Mouse (Mus musculus) heart, embryonic 15.5 days (tissue): ENCODE measurements around the gene Cend1. TPM values are rescaled to one million over a fixed set of nuclear protein-coding genes. Genes with fewer than 3 reads are reported as not detected.

Source experiments
- ATAC-seq: fragments of 200-750 bp; cut with Nextera tagmentation; replicated peaks from 2 replicates; pipeline ENCODE4 v1.8.0; 2017; ENCODE audit warnings: low read depth, moderate TSS enrichment; ENCODE audit not compliant: insufficient number of reproducible peaks, insufficient read depth, low FRiP score
- H3K27ac ChIP-seq: fragments of 300-500 bp; sonication (generic); 2 replicates; pipeline ENCODE4 v1.5.1; 2015; ENCODE audit warnings: mild to moderate bottlenecking, inconsistent platforms
- H3K27me3 ChIP-seq: fragments of 300-500 bp; sonication (generic); 2 replicates; pipeline ENCODE4 v1.6.1; 2015; ENCODE audit warnings: inconsistent platforms
- H3K36me3 ChIP-seq: fragments of 300-500 bp; sonication (generic); 2 replicates; pipeline ENCODE4 v1.6.1; 2015; ENCODE audit warnings: mild to moderate bottlenecking, inconsistent platforms
- H3K4me1 ChIP-seq: fragments of 300-500 bp; sonication (generic); replicated peaks from 2 replicates; pipeline ENCODE4 v1.6.1; 2015; ENCODE audit warnings: inconsistent platforms
- H3K4me2 ChIP-seq: fragments of 300-500 bp; sonication (generic); 2 replicates; pipeline ENCODE4 v1.6.1; 2015; ENCODE audit warnings: inconsistent platforms, mild to moderate bottlenecking, moderate library complexity
- H3K4me3 ChIP-seq: fragments of 300-500 bp; sonication (generic); 2 replicates; pipeline ENCODE4 v1.5.1; 2015; ENCODE audit warnings: mild to moderate bottlenecking, inconsistent platforms
- H3K9ac ChIP-seq: fragments of 300-500 bp; sonication (generic); 2 replicates; pipeline ENCODE4 v1.6.1; 2015; ENCODE audit warnings: mild to moderate bottlenecking, inconsistent platforms
- H3K9me3 ChIP-seq: fragments of 300-500 bp; sonication (generic); replicated peaks from 2 replicates; pipeline ENCODE4 v1.6.1; 2016; ENCODE audit warnings: inconsistent platforms
- WGBS: fragments of 180-500 bp; shearing (Covaris S2); methylation state at CpG from one replicate; pipeline ENCODE4 v1.1.7; 2015; ENCODE audit warnings: mixed read lengths; 5-methylcytosine and 5-hydroxymethylcytosine counted together
- polyA plus RNA-seq: library from polyadenylated mRNA; unstranded; fragments of >200 nt; fragmentation: Nextera tagmentation; extraction: Ambion mirVana; gene quantifications from 2 replicates; pipeline ENCODE4 v1.2.1, GENCODE M21; 2015

Cend1 gene
- polyA plus RNA-seq, 1 experiment from 2014 or later, result 4.5 TPM

- Histone ChIP-seq H3K27me3 (peaks cover 5% of the 10 kb centered on the region; the same call in 1 of the 2 replicates), H3K4me2 (no peak overlapping the region), H3K36me3 (peaks cover 32% of the 10 kb centered on the region), H3K9me3 (no peaks in the 10 kb centered on the region), H3K9ac (no peak overlapping the region), H3K4me3 (no peak overlapping the region), H3K4me1 (peaks cover 57% of the 10 kb centered on the region), H3K27ac (no peak overlapping the region)
- ATAC-seq, result no peak
- 92% methylated on average over 10 of the region's 10 CpGs for WGBS
These were observed 41.3 kb upstream of the Cend1 start for GRCm38 (mm10) chr7:141470637-141470944.

- Histone ChIP-seq H3K4me1 (peaks cover 61% of the 10 kb centered on the region), H3K4me3 (no peak overlapping the region), H3K36me3 (peaks cover 32% of the 10 kb centered on the region), H3K27ac (peak overlapping the region; percentile 96; the same call in 1 of the 2 replicates), H3K4me2 (peak overlapping the region; percentile 91; the same call in 1 of the 2 replicates), H3K9ac (peak overlapping the region; percentile 21; the same call in 1 of the 2 replicates), H3K27me3 (peaks cover 9% of the 10 kb centered on the region), H3K9me3 (no peaks in the 10 kb centered on the region)
- WGBS, result 76% methylated on average over 18 of the region's 18 CpGs
- ATAC-seq, result no peak
These were observed 40.8 kb upstream of the Cend1 start for GRCm38 (mm10) chr7:141469901-141470636.

- peak overlapping the region; percentile 96 for H3K27ac ChIP-seq
- peaks cover 66% of the 10 kb centered on the region for H3K4me1 ChIP-seq
- peak overlapping the region; percentile 85 for H3K9ac ChIP-seq
- no peak for ATAC-seq
- peaks cover 16% of the 10 kb centered on the region for H3K27me3 ChIP-seq
- WGBS, result 83% methylated on average over 6 of the region's 6 CpGs
- peaks cover 32% of the 10 kb centered on the region for H3K36me3 ChIP-seq
- H3K4me3 ChIP-seq, result peak overlapping the region; percentile 69
- peak overlapping the region; percentile 91 for H3K4me2 ChIP-seq
- H3K9me3 ChIP-seq, result no peaks in the 10 kb centered on the region
These were observed 40.1 kb upstream of the Cend1 start for GRCm38 (mm10) chr7:141469352-141469751.

- Histone ChIP-seq H3K27ac (peak overlapping the region; percentile 96), H3K27me3 (peaks cover 22% of the 10 kb centered on the region), H3K4me2 (peak overlapping the region; percentile 91), H3K9ac (peak overlapping the region; percentile 85), H3K4me3 (peak overlapping the region; percentile 69), H3K4me1 (peaks cover 60% of the 10 kb centered on the region), H3K9me3 (no peaks in the 10 kb centered on the region), H3K36me3 (peaks cover 32% of the 10 kb centered on the region)
- ATAC-seq, result peak; percentile 57
- WGBS, result 2% methylated on average over 8 of the region's 8 CpGs
These were observed 39.4 kb upstream of the Cend1 start for GRCm38 (mm10) chr7:141468522-141469211.

GRCm38 (mm10) chr7:141468164-141468521 is 38.9 kb upstream of the Cend1 start:
- ATAC-seq, result no peak
- peak overlapping the region; percentile 91 for H3K4me2 ChIP-seq
- peak overlapping the region; percentile 96 for H3K27ac ChIP-seq
- H3K4me1 ChIP-seq, result peaks cover 59% of the 10 kb centered on the region
- peak overlapping the region; percentile 85 for H3K9ac ChIP-seq
- H3K4me3 ChIP-seq, result peak overlapping the region; percentile 69
- peaks cover 32% of the 10 kb centered on the region for H3K36me3 ChIP-seq
- no peaks in the 10 kb centered on the region for H3K9me3 ChIP-seq
- WGBS, result 8% methylated on average over 5 of the region's 5 CpGs
- H3K27me3 ChIP-seq, result peaks cover 28% of the 10 kb centered on the region

GRCm38 (mm10) chr7:141467230-141468030 is 38.1 kb upstream of the Cend1 start, which contains the start of gene Cd151:
Gene Cd151 (plus strand): TSS chr7:141467392.
- H3K9ac ChIP-seq, result peak within 1 kb of the TSS; percentile 85
- H3K9me3 ChIP-seq, result no peaks in the 10 kb centered on the region
- H3K4me3 ChIP-seq, result peak within 1 kb of the TSS; percentile 69
- peak; percentile 80 for ATAC-seq
- H3K4me2 ChIP-seq, result peak within 1 kb of the TSS; percentile 91
- peaks cover 58% of the 10 kb centered on the region for H3K4me1 ChIP-seq
- peak within 1 kb of the TSS; percentile 96 for H3K27ac ChIP-seq
- WGBS, result under 1% methylated on average over 52 of the region's 52 CpGs
- H3K36me3 ChIP-seq, result peaks cover 27% of the 10 kb centered on the region
- peaks cover 34% of the 10 kb centered on the region for H3K27me3 ChIP-seq

GRCm38 (mm10) chr7:141466607-141467148 is 37.4 kb upstream of the Cend1 start:
- H3K4me1 ChIP-seq, result peaks cover 66% of the 10 kb centered on the region
- H3K27me3 ChIP-seq, result peaks cover 40% of the 10 kb centered on the region
- 58% methylated on average over 10 of the region's 10 CpGs for WGBS

GRCm38 (mm10) chr7:141466045-141466394 is 36.7 kb upstream of the Cend1 start:
- ATAC-seq, result no peak
- Histone ChIP-seq H3K4me2 (no peak overlapping the region), H3K4me3 (no peak overlapping the region), H3K9me3 (no peaks in the 10 kb centered on the region), H3K27me3 (peaks cover 40% of the 10 kb centered on the region), H3K4me1 (peaks cover 73% of the 10 kb centered on the region), H3K9ac (no peak overlapping the region; the same call in 1 of the 2 replicates), H3K27ac (peak overlapping the region; percentile 48; the same call in 1 of the 2 replicates), H3K36me3 (peaks cover 16% of the 10 kb centered on the region)
- 68% methylated on average over 7 of the region's 7 CpGs for WGBS

More at GRCm38 (mm10) chr7:141466607-141467148, 37.4 kb upstream of the Cend1 start:
- Histone ChIP-seq H3K9ac (peak overlapping the region; percentile 85), H3K4me3 (peak overlapping the region; percentile 69), H3K27ac (peak overlapping the region; percentile 96), H3K9me3 (no peaks in the 10 kb centered on the region), H3K4me2 (peak overlapping the region; percentile 91), H3K36me3 (peaks cover 22% of the 10 kb centered on the region)
- ATAC-seq, result no peak

- Histone ChIP-seq H3K4me1 (peaks cover 76% of the 10 kb centered on the region), H3K27ac (peak overlapping the region; percentile 48; the same call in 1 of the 2 replicates), H3K4me2 (peak overlapping the region; percentile 59), H3K9me3 (no peaks in the 10 kb centered on the region), H3K27me3 (peaks cover 43% of the 10 kb centered on the region), H3K36me3 (peaks cover 11% of the 10 kb centered on the region), H3K9ac (peak overlapping the region; percentile 23; the same call in 1 of the 2 replicates), H3K4me3 (no peak overlapping the region; the same call in 1 of the 2 replicates)
- ATAC-seq, result no peak
- WGBS, result 36% methylated on average over 10 of the region's 10 CpGs
These were observed 36.2 kb upstream of the Cend1 start for GRCm38 (mm10) chr7:141465388-141466044.

GRCm38 (mm10) chr7:141464603-141465201 is 35.4 kb upstream of the Cend1 start:
- no peak for ATAC-seq
- peaks cover 69% of the 10 kb centered on the region for H3K4me1 ChIP-seq
- peak overlapping the region; percentile 59 for H3K4me2 ChIP-seq
- peak overlapping the region; percentile 35 for H3K4me3 ChIP-seq
- H3K27ac ChIP-seq, result peak overlapping the region; percentile 40
- H3K9ac ChIP-seq, result peak overlapping the region; percentile 18; the same call in 1 of the 2 replicates
- no peaks in the 10 kb centered on the region for H3K9me3 ChIP-seq
- peaks cover 3% of the 10 kb centered on the region; the same call in 1 of the 2 replicates for H3K36me3 ChIP-seq
- WGBS, result 10% methylated on average over 38 of the region's 38 CpGs
- H3K27me3 ChIP-seq, result peaks cover 43% of the 10 kb centered on the region
